ENCODE assay signal across 9 mouse cellular contexts in genomic region chr17:42782156-42782757, GRCm38 (mm10). TPM values are rescaled to one million over a fixed set of nuclear protein-coding genes. Genes with fewer than 3 reads are reported as not detected.
DNase-seq lines count a peak whose midpoint lies in the region; ATAC-seq and TF ChIP-seq lines count a peak whose summit lies in the region.
"Had no signal": no experiment of that assay in that cellular context is flagged by ENCODE, and none has a peak within 500 bp of the region (broad histone marks: within the 10 kb centered on the region; RNA-seq: fewer than 3 reads in every experiment).

No protein-coding gene starts in this region.

- DNase-seq in adrenal gland, postnatal 25 days: peak; percentile 51
- peak; percentile 79 for DNase-seq in heart, embryonic 10.5 days (ENCODE audit: low spot score)
- DNase-seq in kidney, postnatal 10 days: peak; percentile 82
- DNase-seq in liver, adult 2 months (ENCODE audit: extremely low read depth, low read depth, low spot score): peak; percentile 60
- peak; percentile 65 for DNase-seq in neural tube, embryonic 10.5 days (ENCODE audit: extremely low spot score, low spot score)

- TF ChIP-seq CTCF in liver, adult 2 months (IDR thresholded peaks at IDR 0.05; ENCODE audit: low read depth, low read length): peak; percentile 71

- H3K36me3 ChIP-seq in embryonic facial prominence, embryonic 13.5 days: no peaks in the 10 kb centered on the region
- H3K36me3 ChIP-seq in heart, embryonic 10.5 days: no peaks in the 10 kb centered on the region
- no peaks in the 10 kb centered on the region for H3K36me3 ChIP-seq in liver, adult 2 months (ENCODE audit: control insufficient read depth, insufficient read depth, low read length)
- no peaks in the 10 kb centered on the region for H3K36me3 ChIP-seq in stomach, embryonic 15.5 days
- H3K36me3 ChIP-seq: heart, embryonic 13.5 days had no signal

- H3K9ac ChIP-seq in embryonic facial prominence, embryonic 13.5 days: no peak overlapping the region
- no peak overlapping the region for H3K9ac ChIP-seq in liver, adult 2 months (ENCODE audit: low read depth, low read length)
- no peak overlapping the region for H3K9ac ChIP-seq in stomach, embryonic 15.5 days
- H3K9ac ChIP-seq: heart, embryonic 13.5 days had no signal

- no peak overlapping the region for H3K4me2 ChIP-seq in embryonic facial prominence, embryonic 13.5 days
- no peak overlapping the region for H3K4me2 ChIP-seq in stomach, embryonic 15.5 days
- H3K4me2 ChIP-seq: heart, embryonic 13.5 days had no signal

- TF ChIP-seq POLR2A in liver, adult 2 months (IDR thresholded peaks at IDR 0.05; ENCODE audit: extremely low read depth, insufficient read depth, low read length): no peak

- H3K27me3 ChIP-seq in embryonic facial prominence, embryonic 13.5 days: no peaks in the 10 kb centered on the region
- no peaks in the 10 kb centered on the region for H3K27me3 ChIP-seq in heart, embryonic 10.5 days (ENCODE audit: insufficient read depth, poor library complexity, severe bottlenecking)
- no peaks in the 10 kb centered on the region for H3K27me3 ChIP-seq in liver, adult 2 months (ENCODE audit: control insufficient read depth, insufficient read depth, low read length)
- no peaks in the 10 kb centered on the region for H3K27me3 ChIP-seq in stomach, embryonic 15.5 days (replicated peaks)
- H3K27me3 ChIP-seq: heart, embryonic 13.5 days had no signal

- H3K9me3 ChIP-seq in embryonic facial prominence, embryonic 13.5 days: no peaks in the 10 kb centered on the region
- no peaks in the 10 kb centered on the region for H3K9me3 ChIP-seq in heart, embryonic 10.5 days
- no peaks in the 10 kb centered on the region for H3K9me3 ChIP-seq in stomach, embryonic 15.5 days
- H3K9me3 ChIP-seq: heart, embryonic 13.5 days had no signal

- WGBS in embryonic facial prominence, embryonic 13.5 days: 52% methylated on average over 7 of the region's 7 CpGs
- WGBS in heart, embryonic 10.5 days: 51% methylated on average over 7 of the region's 7 CpGs
- 53% methylated on average over 7 of the region's 7 CpGs for WGBS in liver, adult 2 months
- WGBS in stomach, embryonic 15.5 days: 52% methylated on average over 7 of the region's 7 CpGs

- ATAC-seq in CD4-positive, CD25-positive, alpha-beta regulatory T cell, adult 4 months: peak; percentile 67
- ATAC-seq in embryonic facial prominence, embryonic 13.5 days (ENCODE audit: insufficient number of reproducible peaks, insufficient read depth, low FRiP score, low TSS enrichment, low read depth): 0 out of 2 replicates have a peak, but pooled peaks have one; percentile 74
- ATAC-seq in stomach, embryonic 15.5 days (ENCODE audit: insufficient read depth, low FRiP score, low read depth): peak; percentile 35; the same call in 1 of the 2 replicates

- H3K4me3 ChIP-seq in embryonic facial prominence, embryonic 13.5 days: no peak overlapping the region
- no peak overlapping the region for H3K4me3 ChIP-seq in heart, embryonic 10.5 days
- no peak overlapping the region for H3K4me3 ChIP-seq in liver, adult 2 months (ENCODE audit: insufficient read depth, low read depth, low read length)
- no peak overlapping the region for H3K4me3 ChIP-seq in stomach, embryonic 15.5 days (replicated peaks)
- H3K4me3 ChIP-seq: heart, embryonic 13.5 days had no signal

- no peaks in the 10 kb centered on the region for H3K79me2 ChIP-seq in liver, adult 2 months (ENCODE audit: control insufficient read depth, insufficient read depth, low read length)

- H3K27ac ChIP-seq in embryonic facial prominence, embryonic 13.5 days: no peak overlapping the region
- no peak overlapping the region for H3K27ac ChIP-seq in heart, embryonic 10.5 days
- H3K27ac ChIP-seq in liver, adult 2 months (replicated peaks; ENCODE audit: insufficient read depth, low read depth, low read length): no peak overlapping the region
- H3K27ac ChIP-seq in stomach, embryonic 15.5 days: no peak overlapping the region
- H3K27ac ChIP-seq: heart, embryonic 13.5 days had no signal

- no peaks in the 10 kb centered on the region for H3K4me1 ChIP-seq in embryonic facial prominence, embryonic 13.5 days
- H3K4me1 ChIP-seq in heart, embryonic 10.5 days: no peaks in the 10 kb centered on the region
- no peaks in the 10 kb centered on the region for H3K4me1 ChIP-seq in liver, adult 2 months (ENCODE audit: control insufficient read depth, insufficient read depth, low read length)
- H3K4me1 ChIP-seq in stomach, embryonic 15.5 days: no peaks in the 10 kb centered on the region
- H3K4me1 ChIP-seq: heart, embryonic 13.5 days had no signal

RNA-seq across cellular contexts. Expression of gene Adgrf2, which starts 40.3 kb away (rescaled TPM):
- not detected for polyA plus RNA-seq in CD4-positive, CD25-positive, alpha-beta regulatory T cell, adult 4 months (2017; shearing (Covaris generic))
- 0.18 and 0.29 TPM in 2 replicates for total RNA-seq in adrenal gland, postnatal 25 days (2021)
- polyA plus RNA-seq in embryonic facial prominence, embryonic 13.5 days (2015; fragmentation: Nextera tagmentation; extraction: Ambion mirVana): 0.14 and 0.25 TPM in 2 replicates
- polyA plus RNA-seq in heart, embryonic 10.5 days (2016; fragmentation: Nextera tagmentation; extraction: Ambion mirVana): 0.05 and 0.13 TPM in 2 replicates
- 0.13 and 0.28 TPM in 2 replicates for total RNA-seq in liver, adult 2 months (2014; rRNA removed)
- 0.09 TPM in 1 of 2 replicates, not detected in the other for polyA plus RNA-seq in liver, adult 2 months (2012; rRNA removed)
- 0.35 and 0.85 TPM in 2 replicates for polyA plus RNA-seq in stomach, embryonic 15.5 days (2015; fragmentation: Nextera tagmentation; extraction: Ambion mirVana)
